Mouse (Mus musculus) lung, embryonic 14.5 days (tissue): Measurements from ENCODE around the gene Dll1. TPM values are rescaled to one million over a fixed set of nuclear protein-coding genes. Genes with fewer than 3 reads are reported as not detected.

Source experiments
- ATAC-seq: fragments of 200-750 bp; cut with Nextera tagmentation; 2 replicates; pipeline ENCODE4 v1.8.0; 2017; ENCODE audit warnings: mild to moderate bottlenecking, moderate TSS enrichment, moderate library complexity; ENCODE audit not compliant: insufficient read depth
- DNase-seq: peaks from one replicate; pipeline ENCODE4 v3.0.0-alpha.2; 2015
- H3K27ac ChIP-seq: fragments of 300-500 bp; sonication (generic); 2 replicates; pipeline ENCODE4 v1.5.1; 2014; ENCODE audit warnings: low read depth, mild to moderate bottlenecking, moderate library complexity
- H3K27me3 ChIP-seq: fragments of 300-500 bp; sonication (generic); 2 replicates; pipeline ENCODE4 v1.6.1; 2014; ENCODE audit warnings: low read length, control low read depth; ENCODE audit not compliant: insufficient read depth
- H3K36me3 ChIP-seq: fragments of 300-500 bp; sonication (generic); 2 replicates; pipeline ENCODE4 v1.6.1; 2014; ENCODE audit warnings: control low read depth; ENCODE audit not compliant: insufficient read depth
- H3K4me1 ChIP-seq: fragments of 300-500 bp; sonication (generic); 2 replicates; pipeline ENCODE4 v1.6.1; 2014; ENCODE audit warnings: antibody characterized with exemption, control low read depth; ENCODE audit not compliant: insufficient read depth
- H3K4me2 ChIP-seq: fragments of 300-500 bp; sonication (generic); 2 replicates; pipeline ENCODE4 v1.6.1; 2014; ENCODE audit warnings: mild to moderate bottlenecking
- H3K4me3 ChIP-seq: fragments of 300-500 bp; sonication (generic); 2 replicates; pipeline ENCODE4 v1.5.1; 2014; ENCODE audit warnings: low read depth, low read length
- H3K9ac ChIP-seq: fragments of 300-500 bp; sonication (generic); 2 replicates; pipeline ENCODE4 v1.6.1; 2014
- H3K9me3 ChIP-seq: fragments of 300-500 bp; sonication (generic); 2 replicates; pipeline ENCODE4 v1.6.1; 2016; ENCODE audit warnings: low read depth, low read length, control low read depth
- CTCF ChIP-seq: IDR thresholded peaks from 2 replicates; pipeline ENCODE4 v1.5.1; 2016; ENCODE audit warnings: antibody characterized with exemption, low read depth
- WGBS: fragments of 180-500 bp; shearing (Covaris S2); extraction: QIAGEN DNeasy Blood & Tissue Kit; methylation state at CpG from one replicate; pipeline ENCODE4 v1.1.7; 2014; 5-methylcytosine and 5-hydroxymethylcytosine counted together
- polyA plus RNA-seq: library from polyadenylated mRNA; unstranded; fragments of >200 nt; fragmentation: Nextera tagmentation; extraction: Ambion mirVana; gene quantifications from 2 replicates; pipeline ENCODE4 v1.2.1, GENCODE M21; 2014

Dll1 gene
- 3.1 and 3.4 TPM in 2 replicates for polyA plus RNA-seq

- H3K27ac ChIP-seq, result peak within 1 kb of the TSS; percentile 30; the same call in 1 of the 2 replicates
- ATAC-seq, result peak; percentile 4; the same call in 1 of the 2 replicates
- no peaks in the 10 kb centered on the region for H3K36me3 ChIP-seq
- peak within 1 kb of the TSS; percentile 100 for H3K4me2 ChIP-seq
- under 1% methylated on average over 36 of the region's 36 CpGs for WGBS
- TF ChIP-seq CTCF, result no peak
- H3K27me3 ChIP-seq, result peaks cover 77% of the 10 kb centered on the region
- peaks cover 14% of the 10 kb centered on the region for H3K4me1 ChIP-seq
- peak within 1 kb of the TSS; percentile 60 for H3K9ac ChIP-seq
- peak within 1 kb of the TSS; percentile 54 for H3K4me3 ChIP-seq
- no peaks in the 10 kb centered on the region for H3K9me3 ChIP-seq
- peak; percentile 55 for DNase-seq
Observed at GRCm38 (mm10) chr17:15376494-15377181, at the start of gene Dll1. TSS of gene Dll1 (minus strand) at chr17:15376872.

- Histone ChIP-seq H3K27me3 (no peaks in the 10 kb centered on the region), H3K4me3 (no peak overlapping the region), H3K4me1 (no peaks in the 10 kb centered on the region), H3K4me2 (no peak overlapping the region), H3K9me3 (no peaks in the 10 kb centered on the region), H3K9ac (no peak overlapping the region), H3K27ac (no peak overlapping the region), H3K36me3 (peaks cover 74% of the 10 kb centered on the region)
- 90% methylated on average over 3 of the region's 3 CpGs for WGBS
- ATAC-seq, result no peak
- DNase-seq, result no peak
- no peak for TF ChIP-seq CTCF
Observed at GRCm38 (mm10) chr17:15425931-15426330, 49.3 kb upstream of the Dll1 start.

- ATAC-seq (no peak), DNase-seq (peak; percentile 68)
- H3K9ac ChIP-seq, result no peak overlapping the region
- TF ChIP-seq CTCF, result no peak
- H3K4me3 ChIP-seq, result no peak overlapping the region
- H3K27me3 ChIP-seq, result no peaks in the 10 kb centered on the region
- H3K4me2 ChIP-seq, result no peak overlapping the region
- no peaks in the 10 kb centered on the region for H3K4me1 ChIP-seq
- H3K27ac ChIP-seq, result no peak overlapping the region
- 59% methylated on average over 8 of the region's 8 CpGs for WGBS
- H3K36me3 ChIP-seq, result peaks cover 79% of the 10 kb centered on the region
- H3K9me3 ChIP-seq, result no peaks in the 10 kb centered on the region
Observed at GRCm38 (mm10) chr17:15423080-15423765, 46.6 kb upstream of the Dll1 start.

- 86% methylated on average over 9 of the region's 9 CpGs for WGBS
- H3K4me3 ChIP-seq, result no peak overlapping the region
- H3K36me3 ChIP-seq, result peaks cover 84% of the 10 kb centered on the region
- no peaks in the 10 kb centered on the region for H3K27me3 ChIP-seq
- no peaks in the 10 kb centered on the region for H3K4me1 ChIP-seq
- no peak for TF ChIP-seq CTCF
- ATAC-seq, result no peak
- no peak for DNase-seq
- no peak overlapping the region for H3K27ac ChIP-seq
- no peak overlapping the region for H3K9ac ChIP-seq
- H3K9me3 ChIP-seq, result no peaks in the 10 kb centered on the region
- H3K4me2 ChIP-seq, result no peak overlapping the region
Observed at GRCm38 (mm10) chr17:15422666-15423065, 46.0 kb upstream of the Dll1 start.

GRCm38 (mm10) chr17:15421446-15421845 lies 44.8 kb upstream of the Dll1 start:
- no peak for TF ChIP-seq CTCF
- Histone ChIP-seq H3K4me3 (no peak overlapping the region), H3K27me3 (no peaks in the 10 kb centered on the region), H3K27ac (no peak overlapping the region), H3K4me2 (no peak overlapping the region), H3K9ac (no peak overlapping the region), H3K36me3 (peaks cover 86% of the 10 kb centered on the region), H3K4me1 (no peaks in the 10 kb centered on the region), H3K9me3 (no peaks in the 10 kb centered on the region)
- WGBS, result 96% methylated on average over 6 of the region's 6 CpGs
- ATAC-seq (no peak), DNase-seq (no peak)

GRCm38 (mm10) chr17:15420021-15420603 lies 43.4 kb upstream of the Dll1 start:
- Histone ChIP-seq H3K4me3 (no peak overlapping the region), H3K4me1 (no peaks in the 10 kb centered on the region), H3K9me3 (no peaks in the 10 kb centered on the region), H3K4me2 (no peak overlapping the region), H3K27ac (no peak overlapping the region), H3K36me3 (peaks cover 87% of the 10 kb centered on the region), H3K27me3 (no peaks in the 10 kb centered on the region), H3K9ac (no peak overlapping the region)
- ATAC-seq (no peak), DNase-seq (no peak)
- WGBS, result 89% methylated on average over 8 of the region's 8 CpGs
- no peak for TF ChIP-seq CTCF

GRCm38 (mm10) chr17:15419534-15419933 lies 42.9 kb upstream of the Dll1 start:
- peaks cover 88% of the 10 kb centered on the region for H3K36me3 ChIP-seq
- ATAC-seq, result no peak

More at GRCm38 (mm10) chr17:15419534-15419933, 42.9 kb upstream of the Dll1 start:
- H3K4me3 ChIP-seq, result no peak overlapping the region
- WGBS, result 75% methylated on average over 8 of the region's 8 CpGs
- H3K9me3 ChIP-seq, result no peaks in the 10 kb centered on the region
- H3K27me3 ChIP-seq, result no peaks in the 10 kb centered on the region
- DNase-seq, result no peak
- H3K27ac ChIP-seq, result no peak overlapping the region
- H3K4me1 ChIP-seq, result no peaks in the 10 kb centered on the region
- no peak overlapping the region for H3K9ac ChIP-seq
- TF ChIP-seq CTCF, result peak; percentile 29
- no peak overlapping the region for H3K4me2 ChIP-seq
